Mouse (Mus musculus): ENCODE data around the gene Abat. TPM values are rescaled to one million over a fixed set of nuclear protein-coding genes. Genes with fewer than 3 reads are reported as not detected.

Abat gene
- polyA plus RNA-seq, 1 experiment from 2014 or later = 18.1 TPM

- Histone ChIP-seq H3K27me3 (ENCODE audit: control insufficient read depth, insufficient read depth, low read length) (no peaks in the 10 kb centered on the region), H3K27ac (ENCODE audit: low read depth, low read length) (no peak overlapping the region), H3K4me1 (ENCODE audit: control insufficient read depth, insufficient read depth, low read length) (peaks cover 6% of the 10 kb centered on the region), H3K4me2 (no peak overlapping the region), H3K9me3 (ENCODE audit: control insufficient read depth, low read length) (no peaks in the 10 kb centered on the region), H3K4me3 (ENCODE audit: low read depth, low read length) (no peak overlapping the region), H3K36me3 (ENCODE audit: control insufficient read depth, insufficient read depth, low read length) (no peaks in the 10 kb centered on the region), H3K9ac (ENCODE audit: low read length) (no peak overlapping the region)
- WGBS = 83% methylated on average over 7 of the region's 7 CpGs
- no peak for DNase-seq (ENCODE audit: low spot score, missing footprints)
- ATAC-seq (ENCODE audit: low FRiP score) = no peak
Measured at GRCm38 (mm10) chr16:8525877-8526276, 12.6 kb downstream of the Abat start.

GRCm38 (mm10) chr16:8529389-8529788 is 16.2 kb downstream of the Abat start:
- Histone ChIP-seq H3K27me3 (ENCODE audit: control insufficient read depth, insufficient read depth, low read length) (no peaks in the 10 kb centered on the region), H3K9me3 (ENCODE audit: control insufficient read depth, low read length) (no peaks in the 10 kb centered on the region), H3K36me3 (ENCODE audit: control insufficient read depth, insufficient read depth, low read length) (no peaks in the 10 kb centered on the region), H3K4me1 (ENCODE audit: control insufficient read depth, insufficient read depth, low read length) (no peaks in the 10 kb centered on the region), H3K9ac (ENCODE audit: low read length) (no peak overlapping the region), H3K27ac (ENCODE audit: low read depth, low read length) (no peak overlapping the region), H3K4me3 (ENCODE audit: low read depth, low read length) (no peak overlapping the region), H3K4me2 (no peak overlapping the region)
- ATAC-seq (ENCODE audit: low FRiP score) = no peak
- peak; percentile 39 for DNase-seq (ENCODE audit: low spot score, missing footprints)
- WGBS = 83% methylated on average over 1 of the region's 1 CpGs

GRCm38 (mm10) chr16:8530018-8530417 is 16.8 kb downstream of the Abat start:
- Histone ChIP-seq H3K4me2 (no peak overlapping the region), H3K27me3 (ENCODE audit: control insufficient read depth, insufficient read depth, low read length) (no peaks in the 10 kb centered on the region), H3K4me3 (ENCODE audit: low read depth, low read length) (no peak overlapping the region), H3K4me1 (ENCODE audit: control insufficient read depth, insufficient read depth, low read length) (no peaks in the 10 kb centered on the region), H3K9me3 (ENCODE audit: control insufficient read depth, low read length) (no peaks in the 10 kb centered on the region), H3K9ac (ENCODE audit: low read length) (no peak overlapping the region), H3K27ac (ENCODE audit: low read depth, low read length) (no peak overlapping the region), H3K36me3 (ENCODE audit: control insufficient read depth, insufficient read depth, low read length) (no peaks in the 10 kb centered on the region)
- DNase-seq (ENCODE audit: low spot score, missing footprints) = no peak
- ATAC-seq (ENCODE audit: low FRiP score) = no peak
- 89% methylated on average over 14 of the region's 14 CpGs for WGBS

GRCm38 (mm10) chr16:8532461-8532860 is 19.2 kb downstream of the Abat start:
- no peak overlapping the region for H3K4me2 ChIP-seq
- WGBS = 92% methylated on average over 9 of the region's 9 CpGs
- no peak overlapping the region for H3K9ac ChIP-seq (ENCODE audit: low read length)
- H3K27ac ChIP-seq (ENCODE audit: low read depth, low read length) = no peak overlapping the region
- no peaks in the 10 kb centered on the region for H3K27me3 ChIP-seq (ENCODE audit: control insufficient read depth, insufficient read depth, low read length)
- H3K9me3 ChIP-seq (ENCODE audit: control insufficient read depth, low read length) = no peaks in the 10 kb centered on the region
- H3K36me3 ChIP-seq (ENCODE audit: control insufficient read depth, insufficient read depth, low read length) = no peaks in the 10 kb centered on the region
- no peak overlapping the region for H3K4me3 ChIP-seq (ENCODE audit: low read depth, low read length)
- no peak for ATAC-seq (ENCODE audit: low FRiP score)
- peak; percentile 35 for DNase-seq (ENCODE audit: low spot score, missing footprints)
- no peaks in the 10 kb centered on the region for H3K4me1 ChIP-seq (ENCODE audit: control insufficient read depth, insufficient read depth, low read length)

- peak; percentile 53 for DNase-seq (ENCODE audit: low spot score, missing footprints)
- H3K4me2 ChIP-seq = no peak overlapping the region
- H3K9me3 ChIP-seq (ENCODE audit: control insufficient read depth, low read length) = no peaks in the 10 kb centered on the region
- no peaks in the 10 kb centered on the region for H3K36me3 ChIP-seq (ENCODE audit: control insufficient read depth, insufficient read depth, low read length)
- no peaks in the 10 kb centered on the region for H3K4me1 ChIP-seq (ENCODE audit: control insufficient read depth, insufficient read depth, low read length)
- WGBS = 57% methylated on average over 7 of the region's 7 CpGs
- no peak for ATAC-seq (ENCODE audit: low FRiP score)
- no peaks in the 10 kb centered on the region for H3K27me3 ChIP-seq (ENCODE audit: control insufficient read depth, insufficient read depth, low read length)
- H3K9ac ChIP-seq (ENCODE audit: low read length) = no peak overlapping the region
- no peak overlapping the region for H3K4me3 ChIP-seq (ENCODE audit: low read depth, low read length)
- H3K27ac ChIP-seq (ENCODE audit: low read depth, low read length) = no peak overlapping the region
Measured at GRCm38 (mm10) chr16:8532894-8533293, 19.7 kb downstream of the Abat start.

- Histone ChIP-seq H3K4me1 (ENCODE audit: control insufficient read depth, insufficient read depth, low read length) (no peaks in the 10 kb centered on the region), H3K4me2 (no peak overlapping the region), H3K27ac (ENCODE audit: low read depth, low read length) (no peak overlapping the region), H3K9ac (ENCODE audit: low read length) (no peak overlapping the region), H3K36me3 (ENCODE audit: control insufficient read depth, insufficient read depth, low read length) (no peaks in the 10 kb centered on the region), H3K4me3 (ENCODE audit: low read depth, low read length) (no peak overlapping the region), H3K27me3 (ENCODE audit: control insufficient read depth, insufficient read depth, low read length) (no peaks in the 10 kb centered on the region), H3K9me3 (ENCODE audit: control insufficient read depth, low read length) (no peaks in the 10 kb centered on the region)
- no peak for ATAC-seq (ENCODE audit: low FRiP score)
- 87% methylated on average over 6 of the region's 6 CpGs for WGBS
- DNase-seq (ENCODE audit: low spot score, missing footprints) = peak; percentile 45
Measured at GRCm38 (mm10) chr16:8533477-8533876, 20.2 kb downstream of the Abat start.

GRCm38 (mm10) chr16:8534466-8535200 is 21.4 kb downstream of the Abat start:
- peaks cover 7% of the 10 kb centered on the region for H3K4me1 ChIP-seq (ENCODE audit: control insufficient read depth, insufficient read depth, low read length)
- H3K4me2 ChIP-seq = no peak overlapping the region
- no peak overlapping the region for H3K4me3 ChIP-seq (ENCODE audit: low read depth, low read length)
- H3K9ac ChIP-seq (ENCODE audit: low read length) = no peak overlapping the region
- H3K27ac ChIP-seq (ENCODE audit: low read depth, low read length) = no peak overlapping the region
- H3K27me3 ChIP-seq (ENCODE audit: control insufficient read depth, insufficient read depth, low read length) = no peaks in the 10 kb centered on the region
- no peak for ATAC-seq (ENCODE audit: low FRiP score)
- no peaks in the 10 kb centered on the region for H3K36me3 ChIP-seq (ENCODE audit: control insufficient read depth, insufficient read depth, low read length)
- no peaks in the 10 kb centered on the region for H3K9me3 ChIP-seq (ENCODE audit: control insufficient read depth, low read length)
- 87% methylated on average over 11 of the region's 11 CpGs for WGBS
- DNase-seq (ENCODE audit: low spot score, missing footprints) = peak; percentile 56

- ATAC-seq (ENCODE audit: low FRiP score) (no peak), DNase-seq (ENCODE audit: low spot score, missing footprints) (peak; percentile 39)
- H3K9ac ChIP-seq (ENCODE audit: low read length) = no peak overlapping the region
- peaks cover 10% of the 10 kb centered on the region for H3K4me1 ChIP-seq (ENCODE audit: control insufficient read depth, insufficient read depth, low read length)
- H3K27ac ChIP-seq (ENCODE audit: low read depth, low read length) = no peak overlapping the region
- WGBS = 93% methylated on average over 6 of the region's 6 CpGs
- no peaks in the 10 kb centered on the region for H3K9me3 ChIP-seq (ENCODE audit: control insufficient read depth, low read length)
- no peaks in the 10 kb centered on the region for H3K27me3 ChIP-seq (ENCODE audit: control insufficient read depth, insufficient read depth, low read length)
- no peak overlapping the region for H3K4me2 ChIP-seq
- H3K4me3 ChIP-seq (ENCODE audit: low read depth, low read length) = no peak overlapping the region
- no peaks in the 10 kb centered on the region for H3K36me3 ChIP-seq (ENCODE audit: control insufficient read depth, insufficient read depth, low read length)
Measured at GRCm38 (mm10) chr16:8535411-8535810, 22.2 kb downstream of the Abat start.

- no peaks in the 10 kb centered on the region for H3K36me3 ChIP-seq (ENCODE audit: control insufficient read depth, insufficient read depth, low read length)
- peak; percentile 91 for DNase-seq (ENCODE audit: low spot score, missing footprints)
- H3K4me1 ChIP-seq (ENCODE audit: control insufficient read depth, insufficient read depth, low read length) = peaks cover 10% of the 10 kb centered on the region
- no peak overlapping the region for H3K9ac ChIP-seq (ENCODE audit: low read length)
- no peak overlapping the region for H3K4me2 ChIP-seq
- no peaks in the 10 kb centered on the region for H3K27me3 ChIP-seq (ENCODE audit: control insufficient read depth, insufficient read depth, low read length)
- peak; percentile 91 for ATAC-seq (ENCODE audit: low FRiP score)
- no peaks in the 10 kb centered on the region for H3K9me3 ChIP-seq (ENCODE audit: control insufficient read depth, low read length)
- WGBS = 43% methylated on average over 9 of the region's 9 CpGs
- no peak overlapping the region for H3K4me3 ChIP-seq (ENCODE audit: low read depth, low read length)
- no peak overlapping the region for H3K27ac ChIP-seq (ENCODE audit: low read depth, low read length)
Measured at GRCm38 (mm10) chr16:8539150-8539865, 26.1 kb downstream of the Abat start.
